Mouse (Mus musculus): ENCODE measurements around the gene Shd. TPM values are rescaled to one million over a fixed set of nuclear protein-coding genes. Genes with fewer than 3 reads are reported as not detected.

Shd gene
- total RNA-seq, 2 experiments from 2014 or later, result not detected

DNA sequence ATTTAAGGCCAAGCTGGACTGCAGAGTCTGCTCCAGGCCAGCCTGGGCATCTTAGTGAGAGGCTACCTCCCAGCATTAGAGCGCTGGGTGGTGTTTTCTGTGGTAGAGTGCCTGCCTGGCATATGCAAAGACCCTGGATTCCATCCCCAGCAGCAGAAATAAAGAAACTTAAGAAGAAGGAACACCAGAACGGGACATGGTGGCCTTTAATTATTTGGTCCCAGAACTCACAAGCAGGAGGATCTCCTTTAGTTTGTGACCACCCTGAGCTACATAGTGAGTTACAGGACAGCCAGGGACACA lies 11.7 kb upstream of the Shd start:
- ATAC-seq (replicated peaks; ENCODE audit: low FRiP score, poor library complexity, severe bottlenecking), result peak; percentile 3; the same call in 1 of the 2 replicates

DNA sequence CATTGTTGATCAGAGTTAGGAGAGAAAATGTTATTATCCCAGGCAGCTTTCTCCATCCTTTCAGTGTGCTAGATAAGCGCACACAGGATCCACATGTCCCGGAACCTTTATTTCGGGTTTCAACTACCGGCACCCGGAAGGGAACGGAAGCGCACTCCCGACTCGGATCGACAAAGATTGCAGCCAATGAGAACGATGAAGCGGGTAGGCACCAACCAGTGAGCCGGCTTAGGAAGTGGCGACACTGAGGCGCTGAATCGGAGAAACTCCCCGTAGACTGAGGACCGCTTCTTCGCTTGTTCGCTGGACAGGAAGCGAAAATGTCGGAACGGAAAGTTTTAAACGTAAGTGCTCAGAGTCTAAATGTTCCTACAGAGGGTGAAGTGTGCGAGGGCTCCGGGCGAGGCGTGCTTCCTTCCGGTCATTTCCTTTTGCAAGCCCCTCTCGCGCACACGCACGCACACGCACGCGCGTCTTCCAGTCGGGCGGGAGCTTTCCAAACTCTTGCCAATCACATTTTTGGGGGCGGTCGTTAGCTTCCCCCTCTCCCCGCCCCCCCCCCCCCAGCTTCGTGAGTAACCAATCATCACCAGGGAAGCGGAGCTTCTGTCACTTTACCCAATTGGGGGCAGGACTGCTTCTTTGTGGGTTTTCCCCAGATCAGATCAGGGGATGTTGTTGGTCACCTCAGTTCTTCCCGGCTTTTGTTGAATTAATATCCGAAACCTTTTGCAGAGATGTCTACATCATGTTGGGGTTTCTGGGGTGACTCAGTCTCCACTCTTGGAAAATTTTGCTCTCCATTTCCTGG lies 11.1 kb upstream of the Shd start, which contains the start of gene Yju2:
Yju2 (plus strand) TSS at position 182 of the 811 bp plus-strand sequence.
- peak; percentile 89 for ATAC-seq (replicated peaks; ENCODE audit: low FRiP score, poor library complexity, severe bottlenecking)

DNA sequence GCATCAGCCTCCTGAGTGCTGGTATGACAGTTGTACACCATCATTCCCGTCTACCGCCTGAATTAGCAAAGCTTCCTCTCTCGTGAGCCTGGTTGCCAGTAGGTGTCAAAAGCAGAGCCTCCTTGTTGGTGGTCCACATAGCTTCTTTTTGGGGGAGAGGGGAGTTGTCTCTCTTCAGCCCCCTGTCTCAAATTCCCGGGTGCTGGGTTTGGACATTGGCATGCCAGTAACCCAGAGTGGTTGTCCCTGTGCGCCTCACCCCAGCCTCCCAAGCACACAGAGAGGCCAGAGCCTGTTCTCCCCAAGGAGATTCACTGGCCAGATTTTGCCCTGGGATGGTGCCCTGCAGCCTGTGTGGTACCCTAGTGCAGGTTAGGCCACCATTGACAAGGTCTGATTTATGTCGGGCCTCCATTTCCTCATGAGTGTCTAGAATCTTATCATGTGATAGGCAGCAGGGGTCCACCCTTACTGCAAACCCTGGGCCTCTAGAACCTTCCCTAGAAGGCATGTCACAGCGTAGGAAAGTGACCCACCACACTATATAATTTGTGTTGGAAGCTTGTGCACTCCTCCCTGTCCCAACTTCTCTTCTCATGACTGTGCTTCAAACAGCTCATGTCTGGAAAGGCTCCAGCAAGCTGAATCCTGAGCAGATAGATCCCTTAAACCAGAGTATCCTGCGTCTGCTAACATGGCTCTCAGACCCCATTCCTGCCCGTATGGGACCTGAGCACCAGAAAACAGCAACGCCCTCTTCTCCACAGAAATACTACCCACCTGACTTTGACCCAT lies 10.1 kb upstream of the Shd start:
- ATAC-seq (replicated peaks; ENCODE audit: low FRiP score, poor library complexity, severe bottlenecking), result 0 out of 2 replicates have a peak, but pooled peaks have one; percentile 2

DNA sequence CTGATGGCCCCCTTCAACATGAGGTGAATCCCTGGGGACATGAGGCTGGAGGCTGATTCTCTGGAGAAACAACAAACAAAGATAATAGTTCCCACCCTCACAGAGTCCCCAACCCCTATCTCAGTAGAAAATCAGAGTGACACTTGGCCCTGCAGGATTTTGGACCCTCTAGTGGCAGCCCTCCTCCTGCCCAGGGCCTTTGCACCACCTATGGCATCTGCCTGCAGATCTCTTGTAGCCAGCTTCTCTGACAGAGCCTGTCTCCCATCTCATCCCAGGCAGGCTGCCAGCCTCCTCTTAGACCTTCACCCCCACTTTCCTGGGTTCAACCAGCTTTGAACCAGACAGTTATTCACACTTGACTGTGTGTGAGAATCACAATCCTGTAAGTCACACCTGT lies 9.5 kb upstream of the Shd start:
- no peak for ATAC-seq (replicated peaks; ENCODE audit: low FRiP score, poor library complexity, severe bottlenecking)

DNA sequence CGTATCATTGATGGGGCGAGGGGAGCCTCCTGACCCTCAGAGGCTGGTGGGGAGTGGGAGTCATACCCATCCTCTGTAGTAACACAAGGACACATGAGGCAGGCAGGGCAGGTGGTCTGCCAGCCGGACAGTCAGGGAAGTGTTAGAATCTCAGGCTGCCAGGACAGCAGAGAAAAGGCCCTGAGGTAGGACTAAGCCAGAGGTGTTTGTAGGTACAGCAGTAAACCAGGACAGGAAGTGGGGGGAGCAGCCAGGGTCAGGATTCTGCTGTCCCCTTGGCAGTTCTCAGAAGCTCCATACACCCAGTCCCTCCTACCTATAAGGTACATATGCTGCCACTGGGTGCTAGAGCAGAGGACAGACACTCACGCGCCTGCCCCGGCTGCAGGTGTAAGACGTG lies 8.6 kb upstream of the Shd start:
- ATAC-seq (replicated peaks; ENCODE audit: low FRiP score, poor library complexity, severe bottlenecking), result no peak

DNA sequence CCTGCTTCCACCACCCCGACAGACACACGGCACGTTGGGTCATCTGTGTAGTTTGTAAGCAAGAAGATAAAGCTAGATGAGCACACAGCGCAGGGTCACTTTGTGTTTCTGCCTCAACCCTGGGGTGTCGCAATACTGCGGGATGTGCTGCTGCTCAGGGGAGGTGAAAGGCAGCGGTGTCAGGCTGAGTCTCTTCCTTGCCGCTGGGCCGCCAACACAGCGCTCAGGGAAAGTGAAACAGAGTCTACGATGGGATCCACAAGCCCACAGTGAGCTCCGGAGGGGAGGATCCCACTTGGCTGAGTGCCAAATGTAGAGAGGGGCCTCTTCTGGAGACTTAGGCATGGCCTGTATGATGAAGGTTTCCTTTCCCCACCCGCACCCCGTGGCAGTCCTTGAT lies 7.1 kb upstream of the Shd start:
- no peak for ATAC-seq (replicated peaks; ENCODE audit: low FRiP score, poor library complexity, severe bottlenecking)

DNA sequence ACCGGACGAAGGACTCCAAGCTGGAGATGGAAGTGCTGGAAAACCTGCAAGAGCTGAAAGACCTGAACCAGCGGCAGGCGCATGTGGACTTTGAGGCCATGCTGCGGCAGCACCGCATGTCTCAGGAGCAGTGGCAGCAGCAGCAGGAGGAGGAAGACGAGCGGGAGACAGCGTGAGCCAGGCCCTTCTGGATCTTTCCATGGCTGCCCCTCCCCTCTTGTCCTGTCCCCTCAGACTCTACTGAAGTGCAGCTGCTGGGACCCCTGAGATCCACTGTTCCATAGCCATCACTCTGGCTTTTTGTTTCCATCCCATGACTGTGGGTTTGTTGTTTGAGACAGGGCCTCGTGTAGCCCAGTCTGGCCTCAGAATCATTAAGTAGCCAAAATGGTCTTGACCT lies 5.8 kb upstream of the Shd start:
- ATAC-seq (replicated peaks; ENCODE audit: low FRiP score, poor library complexity, severe bottlenecking), result no peak

DNA sequence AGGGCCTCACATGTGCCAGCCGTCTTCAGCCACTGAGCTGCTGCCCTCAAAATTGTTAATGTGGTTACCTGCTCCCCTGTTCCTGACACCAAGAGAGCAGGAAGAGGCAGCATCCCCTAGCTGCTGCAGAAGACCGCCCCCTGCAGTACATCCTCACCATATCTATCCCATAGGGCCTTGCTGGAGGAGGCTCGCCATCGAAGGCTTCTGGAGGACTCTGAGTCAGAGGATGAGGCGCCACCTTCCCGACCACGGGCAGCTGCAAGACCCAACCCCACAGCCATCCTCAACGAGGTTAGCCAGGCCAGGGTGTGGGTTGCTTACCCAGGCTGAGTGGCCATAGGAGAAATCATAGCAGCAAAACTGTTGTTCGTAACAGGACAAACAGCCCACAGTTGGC lies 5.3 kb upstream of the Shd start:
- ATAC-seq (replicated peaks; ENCODE audit: low FRiP score, poor library complexity, severe bottlenecking), result no peak

DNA sequence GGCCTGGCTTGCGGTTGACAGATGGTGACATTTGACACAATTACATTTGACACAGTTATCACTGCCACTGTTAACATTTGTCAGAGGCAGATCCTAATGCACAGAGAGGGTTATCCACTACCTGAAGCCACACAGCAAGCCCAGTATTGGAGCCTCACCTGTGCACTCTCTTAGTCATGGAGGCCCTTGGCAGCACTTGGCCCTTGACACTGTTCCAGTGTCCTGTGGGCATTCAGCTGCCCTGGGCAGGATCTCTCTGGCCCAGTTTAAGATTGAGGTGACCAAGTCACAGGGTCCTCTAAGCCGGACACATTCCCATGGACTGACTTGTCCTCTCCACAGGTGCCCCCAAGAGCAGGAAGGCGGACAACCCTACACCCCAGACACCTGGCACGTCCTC lies 3.1 kb upstream of the Shd start:
- ATAC-seq (replicated peaks; ENCODE audit: low FRiP score, poor library complexity, severe bottlenecking), result no peak

DNA sequence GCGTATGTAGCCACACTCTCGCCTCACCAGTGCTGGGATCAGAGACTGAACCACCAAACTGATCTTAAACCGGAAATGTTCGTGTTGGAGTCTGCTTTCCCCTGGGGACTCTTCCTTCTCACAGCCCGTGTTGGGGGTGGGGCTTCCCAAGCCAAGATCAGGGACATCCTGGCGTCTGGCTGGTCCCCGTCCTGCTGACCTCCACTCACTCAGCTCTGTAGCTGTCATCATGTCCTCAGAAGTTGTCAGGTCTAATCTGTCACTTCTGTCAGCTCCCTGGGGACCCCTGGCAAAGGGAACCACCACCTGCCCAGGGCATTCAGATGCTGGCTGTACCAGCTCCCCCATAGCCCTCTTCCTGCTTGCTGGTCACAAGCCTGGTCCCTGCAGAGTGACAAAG lies 2.1 kb upstream of the Shd start:
- no peak for ATAC-seq (replicated peaks; ENCODE audit: low FRiP score, poor library complexity, severe bottlenecking)

DNA sequence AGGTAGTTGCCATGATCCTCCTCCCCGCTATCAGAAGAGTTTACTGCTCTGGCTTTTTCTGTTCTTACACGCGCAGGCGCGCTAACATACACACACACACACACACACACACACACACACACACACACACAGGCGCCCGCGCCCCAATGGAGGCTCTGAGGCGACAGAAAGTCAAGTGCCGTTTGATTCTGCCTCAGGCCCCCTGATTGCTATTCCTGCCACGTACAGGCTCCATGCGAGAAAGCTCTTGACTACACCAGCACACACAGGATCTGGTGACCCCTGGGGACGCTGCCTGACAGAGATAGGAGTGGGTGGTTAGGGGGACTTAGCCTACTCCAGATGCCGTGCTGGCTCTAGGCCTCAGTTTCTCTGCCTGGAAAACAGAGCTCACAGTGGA lies 707 bp upstream of the Shd start:
- ATAC-seq (replicated peaks; ENCODE audit: low FRiP score, poor library complexity, severe bottlenecking), result no peak

DNA sequence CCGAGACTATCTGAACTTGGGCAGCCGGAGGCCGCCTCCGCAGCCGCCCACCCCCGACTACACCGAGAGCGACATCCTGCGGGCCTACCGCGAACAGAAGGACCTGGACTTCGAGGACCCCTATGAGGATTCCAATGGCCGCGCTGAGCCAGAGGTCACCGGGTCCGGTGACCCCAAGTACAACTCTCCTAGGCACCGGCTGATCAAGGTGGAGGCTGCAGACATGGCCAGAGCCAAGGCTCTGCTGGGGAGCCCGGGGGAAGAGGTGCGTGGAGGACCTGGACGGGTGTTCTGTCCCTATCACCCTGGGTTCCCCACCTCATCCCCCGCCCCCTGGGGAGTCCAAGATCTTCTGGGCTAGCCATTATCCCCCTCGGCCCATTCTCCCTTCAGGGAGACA lies 1.2 kb downstream of the Shd start:
- ATAC-seq (replicated peaks; ENCODE audit: low FRiP score, poor library complexity, severe bottlenecking), result no peak

DNA sequence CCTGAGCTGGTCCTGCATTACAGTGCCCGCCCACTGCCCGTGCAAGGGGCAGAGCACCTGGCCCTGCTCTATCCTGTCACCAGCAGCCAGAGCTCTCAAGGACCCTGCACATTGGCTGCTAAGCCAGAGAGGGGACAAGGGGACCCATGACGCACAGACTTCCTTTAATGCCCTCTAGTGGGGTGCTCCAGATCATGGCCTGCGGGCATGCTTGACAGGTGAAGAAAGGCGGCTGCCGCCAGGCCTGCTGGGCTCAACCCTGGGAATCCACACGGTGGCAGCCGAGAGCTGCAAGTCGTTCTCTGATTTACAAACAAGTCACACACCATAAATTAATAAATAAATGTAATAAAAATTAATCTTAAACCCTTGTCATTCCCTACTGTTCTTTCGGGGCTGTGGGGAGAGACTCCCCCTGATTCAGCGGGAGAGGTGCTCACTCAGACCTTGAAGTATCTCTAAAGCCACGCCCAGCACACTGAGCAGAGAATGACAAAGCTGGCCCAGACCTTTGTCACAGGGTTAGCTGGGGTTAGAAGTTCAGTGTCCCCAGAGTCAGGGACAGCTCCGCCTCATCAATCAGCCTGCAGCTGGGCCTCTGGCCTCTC lies 6.1 kb downstream of the Shd start:
- ATAC-seq (replicated peaks; ENCODE audit: low FRiP score, poor library complexity, severe bottlenecking), result 0 out of 2 replicates have a peak, but pooled peaks have one; percentile 47

DNA sequence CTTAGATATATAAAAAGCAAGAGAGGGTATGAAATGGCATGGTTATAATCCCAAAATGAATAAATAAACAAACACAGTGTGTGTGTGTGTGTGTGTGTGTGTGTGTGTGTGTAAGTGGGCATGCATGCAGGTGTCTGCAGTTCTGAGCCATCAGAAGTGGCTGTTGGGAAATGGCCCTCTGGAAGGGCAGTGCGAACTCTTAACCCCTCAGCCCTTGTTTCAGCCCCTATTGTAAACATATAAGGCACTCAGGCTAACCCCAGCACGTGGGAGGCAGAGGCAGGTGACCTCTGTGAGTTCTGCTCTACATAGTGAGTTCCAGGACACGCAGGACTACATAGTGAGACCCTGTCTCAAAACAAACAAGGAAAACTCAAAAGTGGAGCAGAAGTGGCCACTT lies 7.0 kb downstream of the Shd start:
- ATAC-seq (replicated peaks; ENCODE audit: low FRiP score, poor library complexity, severe bottlenecking), result no peak

DNA sequence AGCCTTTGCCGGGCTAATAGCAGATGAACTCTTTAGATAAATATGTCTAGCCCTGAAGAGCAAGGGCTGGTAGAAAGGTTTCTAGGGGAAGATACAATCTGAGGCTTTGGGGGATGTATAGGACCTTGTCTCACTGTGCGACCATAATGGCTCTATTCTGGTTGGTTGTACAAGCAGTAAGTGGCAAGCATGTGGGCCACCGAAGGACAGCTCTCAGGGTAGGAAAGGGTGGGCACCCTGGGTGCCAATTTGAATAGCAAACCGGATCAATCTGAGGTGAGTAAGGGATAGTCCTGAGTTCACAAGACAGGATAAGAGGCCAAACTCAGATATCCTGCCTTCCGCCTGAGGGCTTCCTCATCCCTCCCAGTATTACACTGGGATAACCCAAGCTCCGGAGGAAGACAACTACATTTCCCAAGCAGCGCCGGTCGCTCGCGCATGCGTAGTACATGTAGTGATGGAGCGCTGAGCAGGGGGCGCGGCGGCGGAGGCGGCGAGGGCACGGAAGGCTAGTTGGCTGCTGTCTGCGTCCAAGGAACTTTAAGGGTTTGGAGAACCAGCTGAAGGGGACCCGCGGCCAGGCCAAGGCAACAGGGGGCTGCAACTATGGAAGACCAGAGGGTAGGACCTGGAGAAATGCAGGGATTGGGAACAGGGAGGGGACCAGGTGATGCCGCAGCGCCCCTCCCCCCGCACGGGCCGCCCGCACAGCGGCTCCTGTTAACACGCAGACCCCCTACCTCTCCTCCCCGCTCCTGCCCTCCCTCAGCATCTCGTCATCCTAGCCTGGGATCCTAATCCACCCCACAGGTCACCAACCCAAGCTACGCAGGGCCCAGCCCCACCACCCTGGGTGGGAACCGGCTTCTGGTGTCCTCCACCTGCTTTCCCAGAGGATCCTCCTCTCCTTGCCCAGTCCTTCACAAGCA lies 16.0 kb downstream of the Shd start, which contains the start of gene Fsd1:
Fsd1 (plus strand) TSS at position 480 of the 932 bp plus-strand sequence.
- ATAC-seq (replicated peaks; ENCODE audit: low FRiP score, poor library complexity, severe bottlenecking), result no peak

DNA sequence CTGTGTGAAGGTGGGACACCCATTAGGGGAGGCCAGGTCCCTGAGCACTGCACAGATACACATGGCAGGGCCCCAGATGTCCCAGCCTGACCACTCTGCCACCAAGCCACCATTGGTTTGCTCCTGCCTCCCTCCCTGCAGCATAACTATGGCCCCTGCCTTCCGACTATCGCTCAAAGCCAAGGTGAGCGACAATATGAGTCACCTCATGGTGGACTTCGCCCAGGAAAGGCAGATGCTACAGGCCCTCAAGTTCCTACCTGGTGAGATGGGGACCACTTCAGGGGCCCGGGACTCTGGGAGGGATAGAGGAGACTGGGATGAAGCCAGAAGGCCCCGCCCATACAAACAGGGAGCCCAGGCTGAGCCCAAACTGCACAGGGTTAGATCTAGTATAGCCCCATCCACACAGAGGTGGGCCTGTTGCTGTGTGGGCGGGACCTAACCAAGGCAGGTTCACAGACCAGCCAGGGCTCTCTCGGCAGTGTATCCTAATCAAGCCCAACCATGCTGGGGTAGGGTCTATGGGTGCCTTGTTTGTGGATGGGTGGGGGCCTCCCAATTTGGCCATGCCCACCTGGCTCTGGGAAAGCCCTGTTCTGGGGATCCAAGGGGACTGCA lies 20.1 kb downstream of the Shd start:
- no peak for ATAC-seq (replicated peaks; ENCODE audit: low FRiP score, poor library complexity, severe bottlenecking)

DNA sequence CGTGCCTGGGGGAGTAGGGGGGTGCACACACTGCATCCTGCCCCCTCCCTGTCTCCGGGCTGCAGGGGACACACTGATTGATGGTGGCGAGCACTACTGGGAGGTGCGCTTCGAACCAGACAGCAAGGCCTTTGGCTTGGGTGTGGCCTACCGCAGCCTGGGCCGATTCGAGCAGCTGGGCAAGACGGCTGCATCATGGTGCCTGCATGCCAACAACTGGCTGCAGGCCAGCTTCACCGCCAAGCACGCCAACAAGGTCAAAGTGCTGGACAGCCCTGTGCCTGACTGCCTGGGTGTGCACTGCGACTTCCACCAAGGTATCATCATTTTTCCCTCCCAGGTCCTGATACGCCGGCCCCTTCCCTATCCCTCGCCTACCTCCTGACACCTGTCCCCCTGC lies 25.7 kb downstream of the Shd start:
- no peak for ATAC-seq (replicated peaks; ENCODE audit: low FRiP score, poor library complexity, severe bottlenecking)

DNA sequence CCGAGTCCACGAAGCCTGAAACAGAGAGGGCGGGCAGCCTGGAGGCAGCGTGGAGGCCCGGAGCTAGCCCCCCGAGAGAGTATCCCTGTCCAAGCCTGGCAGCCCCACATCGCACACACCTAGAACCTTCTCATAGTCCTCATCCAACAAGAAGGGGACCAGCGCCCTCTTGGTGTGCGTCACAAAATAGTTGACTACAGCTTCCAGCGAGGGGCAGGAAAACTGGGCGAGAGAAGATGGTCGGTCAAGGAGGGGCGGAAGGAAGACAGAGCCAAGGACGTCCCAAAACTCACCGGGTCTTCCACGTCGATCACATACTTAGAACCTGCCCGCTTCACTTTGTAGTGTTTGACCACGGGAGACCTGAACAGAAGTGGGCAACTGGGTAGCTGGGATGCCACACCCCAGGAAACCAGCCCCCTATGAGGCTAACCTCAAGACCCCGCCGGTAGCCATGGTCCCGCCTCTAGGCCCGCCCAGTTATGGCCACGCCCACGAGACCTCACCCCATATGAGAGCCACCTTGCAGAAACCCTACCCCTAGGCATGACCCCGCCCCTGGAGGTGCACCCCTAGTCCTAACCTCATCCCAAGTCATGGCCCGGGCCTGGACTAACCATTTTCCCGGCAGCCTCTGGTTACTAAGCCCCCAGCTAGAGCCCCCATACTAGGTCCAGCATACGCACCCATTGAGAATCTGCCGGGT lies 29.7 kb downstream of the Shd start:
- no peak for ATAC-seq (replicated peaks; ENCODE audit: low FRiP score, poor library complexity, severe bottlenecking)

DNA sequence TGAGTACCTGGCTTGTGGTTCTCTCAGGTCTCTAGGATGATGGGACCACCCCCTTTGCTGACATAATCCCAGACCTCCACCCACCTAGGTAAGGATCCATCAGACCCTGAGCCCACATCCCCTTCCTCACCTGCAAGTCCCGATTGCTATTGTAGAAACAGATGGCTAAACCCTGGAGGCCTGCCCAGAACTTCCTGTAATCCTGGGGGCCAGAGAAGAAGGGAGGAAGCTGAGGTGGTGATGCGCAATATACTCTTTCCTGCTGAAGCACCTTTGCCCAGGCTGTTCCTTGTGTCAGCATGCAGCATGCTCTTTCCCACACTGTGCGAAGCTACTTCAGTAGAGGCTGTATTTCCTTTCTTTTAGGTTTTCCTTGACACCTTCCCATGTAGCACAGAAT lies 32.7 kb downstream of the Shd start:
- ATAC-seq (replicated peaks; ENCODE audit: low FRiP score, poor library complexity, severe bottlenecking), result no peak
